Mouse (Mus musculus): ENCODE results near the gene Cyp4f18. TPM values are rescaled to one million over a fixed set of nuclear protein-coding genes. Genes with fewer than 3 reads are reported as not detected.
"Not testable (repeated sequence)": the region's sequence is repeated elsewhere in the genome, so short reads cannot be mapped to it uniquely, and the experiment has no call there.

Cyp4f18 gene
- polyA plus RNA-seq, 2 experiments: 0.65 to 0.88 TPM

GRCm38 (mm10) chr8:72019816-72020215 is 10.4 kb upstream of the Cyp4f18 start:
- Histone ChIP-seq H3K36me3 (ENCODE audit: control insufficient read depth, insufficient read depth, low read length) (no peaks in the 10 kb centered on the region), H3K9me3 (ENCODE audit: control insufficient read depth, low read length) (no peaks in the 10 kb centered on the region), H3K27ac (replicated peaks; ENCODE audit: low read depth, low read length) (no peak overlapping the region), H3K9ac (ENCODE audit: low read depth, low read length, severe bottlenecking) (no peak overlapping the region), H3K4me1 (ENCODE audit: control insufficient read depth, insufficient read depth, low read length) (no peaks in the 10 kb centered on the region), H3K27me3 (ENCODE audit: control insufficient read depth, insufficient read depth, low read length) (no peaks in the 10 kb centered on the region), H3K4me3 (replicated peaks; ENCODE audit: low read length) (no peak overlapping the region), H3K4me2 (replicated peaks; ENCODE audit: low read depth, low read length, severe bottlenecking) (no peak overlapping the region)
- TF ChIP-seq POLR2A (IDR thresholded peaks at IDR 0.05; ENCODE audit: borderline replicate concordance, extremely low read depth, insufficient read depth, insufficient read length): no peak
- DNase-seq (ENCODE audit: low spot score): no peak
- WGBS: 62% methylated on average over 2 of the region's 2 CpGs
- ATAC-seq (ENCODE audit: low FRiP score, low read depth): no peak

- not testable (repeated sequence) for H3K4me2 ChIP-seq (replicated peaks; ENCODE audit: low read depth, low read length, severe bottlenecking); H3K36me3 ChIP-seq (ENCODE audit: control insufficient read depth, insufficient read depth, low read length); ATAC-seq (ENCODE audit: low FRiP score, low read depth); H3K4me1 ChIP-seq (ENCODE audit: control insufficient read depth, insufficient read depth, low read length); H3K27ac ChIP-seq (replicated peaks; ENCODE audit: low read depth, low read length); H3K27me3 ChIP-seq (ENCODE audit: control insufficient read depth, insufficient read depth, low read length); H3K9me3 ChIP-seq (ENCODE audit: control insufficient read depth, low read length); H3K9ac ChIP-seq (ENCODE audit: low read depth, low read length, severe bottlenecking); H3K4me3 ChIP-seq (replicated peaks; ENCODE audit: low read length); DNase-seq (ENCODE audit: low spot score)
- WGBS: 100% methylated on average over 1 of the region's 1 CpGs
Measured at GRCm38 (mm10) chr8:72019022-72019421, 9.6 kb upstream of the Cyp4f18 start.

DNA sequence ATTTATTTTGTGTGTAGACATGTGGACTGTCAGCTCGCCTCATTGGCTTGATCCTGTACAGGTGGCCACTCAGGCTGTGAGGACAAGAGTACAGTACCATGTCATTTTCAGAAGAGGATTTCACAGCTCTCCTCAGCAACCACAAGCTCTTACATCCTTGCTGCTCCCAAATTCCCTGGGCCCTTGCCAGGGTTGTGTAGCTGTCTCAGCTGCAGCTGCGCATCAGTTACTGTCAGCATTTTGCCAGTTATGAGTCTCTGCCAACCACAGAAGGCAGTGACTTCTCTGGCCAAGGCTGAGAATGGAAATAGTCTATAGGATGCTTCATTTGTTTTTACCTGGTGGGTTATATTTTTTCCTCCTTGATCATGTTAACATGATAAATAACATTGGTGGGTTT is 8.7 kb upstream of the Cyp4f18 start:
- Histone ChIP-seq H3K9ac (ENCODE audit: low read depth, low read length, severe bottlenecking) (no peak overlapping the region), H3K4me1 (ENCODE audit: control insufficient read depth, insufficient read depth, low read length) (no peaks in the 10 kb centered on the region), H3K27ac (replicated peaks; ENCODE audit: low read depth, low read length) (no peak overlapping the region), H3K36me3 (ENCODE audit: control insufficient read depth, insufficient read depth, low read length) (no peaks in the 10 kb centered on the region), H3K4me2 (replicated peaks; ENCODE audit: low read depth, low read length, severe bottlenecking) (no peak overlapping the region), H3K27me3 (ENCODE audit: control insufficient read depth, insufficient read depth, low read length) (no peaks in the 10 kb centered on the region), H3K9me3 (ENCODE audit: control insufficient read depth, low read length) (no peaks in the 10 kb centered on the region), H3K4me3 (replicated peaks; ENCODE audit: low read length) (no peak overlapping the region)
- no peak for TF ChIP-seq POLR2A (IDR thresholded peaks at IDR 0.05; ENCODE audit: borderline replicate concordance, extremely low read depth, insufficient read depth, insufficient read length)
- ATAC-seq (ENCODE audit: low FRiP score, low read depth) (no peak), DNase-seq (ENCODE audit: low spot score) (no peak)
- WGBS: 80% methylated on average over 2 of the region's 2 CpGs

DNA sequence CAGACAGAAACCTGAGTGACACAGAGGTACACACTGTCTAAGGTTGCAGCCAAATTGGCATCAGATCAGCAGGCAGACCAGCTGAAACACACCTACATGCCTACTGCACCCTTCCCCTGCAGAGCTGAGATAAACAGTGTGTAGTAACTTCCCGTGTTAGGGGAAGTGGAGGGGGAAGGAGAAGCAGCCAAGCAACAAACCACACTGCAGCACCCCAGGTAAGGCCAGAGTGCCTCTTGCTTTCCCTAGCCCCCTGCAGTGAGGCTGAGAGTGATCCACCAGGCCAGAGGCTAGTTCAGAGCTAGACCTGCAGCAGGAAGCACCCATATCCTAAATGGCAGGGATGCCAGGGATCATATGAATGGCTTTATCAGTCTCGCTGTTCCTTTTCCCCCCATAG is 7.9 kb upstream of the Cyp4f18 start:
- H3K4me3 ChIP-seq (replicated peaks; ENCODE audit: low read length); H3K9ac ChIP-seq (ENCODE audit: low read depth, low read length, severe bottlenecking); H3K36me3 ChIP-seq (ENCODE audit: control insufficient read depth, insufficient read depth, low read length); H3K4me1 ChIP-seq (ENCODE audit: control insufficient read depth, insufficient read depth, low read length); H3K4me2 ChIP-seq (replicated peaks; ENCODE audit: low read depth, low read length, severe bottlenecking); ATAC-seq (ENCODE audit: low FRiP score, low read depth); H3K27me3 ChIP-seq (ENCODE audit: control insufficient read depth, insufficient read depth, low read length); DNase-seq (ENCODE audit: low spot score); H3K9me3 ChIP-seq (ENCODE audit: control insufficient read depth, low read length); H3K27ac ChIP-seq (replicated peaks; ENCODE audit: low read depth, low read length): not testable (repeated sequence)
- 86% methylated on average over 2 of the region's 2 CpGs for WGBS

DNA sequence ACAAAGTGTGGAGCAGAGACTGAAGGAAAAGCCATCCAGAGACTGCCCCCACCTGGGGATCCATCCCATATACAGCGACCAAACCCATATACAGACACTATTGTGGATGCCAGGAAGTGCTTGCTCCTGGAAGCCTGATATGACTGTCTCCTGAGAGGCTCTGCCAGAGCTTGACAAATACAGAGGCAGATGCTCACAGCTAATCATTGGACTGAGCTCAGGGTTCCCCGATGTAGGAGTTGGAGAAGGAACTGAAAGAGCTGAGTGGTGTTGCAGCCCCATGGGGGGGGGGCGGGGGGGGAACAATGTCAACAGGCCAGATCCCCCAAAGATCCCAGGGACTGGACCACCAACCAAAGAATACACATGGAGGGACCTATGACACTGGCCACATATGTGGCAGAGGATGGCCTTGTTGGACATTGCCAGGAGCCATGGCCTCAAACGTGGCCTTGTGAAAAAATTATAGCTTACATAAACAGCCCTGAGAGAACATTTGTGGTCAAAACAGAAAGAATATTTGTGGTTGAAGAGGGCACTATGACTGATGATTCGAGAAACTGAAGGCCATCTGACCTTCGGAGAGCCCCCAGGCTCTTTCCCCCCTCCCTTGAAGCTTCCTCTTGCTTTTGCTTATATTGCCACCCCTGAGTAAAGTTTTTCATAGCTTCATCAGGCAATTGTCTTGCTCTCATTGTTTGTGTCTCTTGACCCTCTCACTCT is 4.2 kb upstream of the Cyp4f18 start:
- H3K4me1 ChIP-seq (ENCODE audit: control insufficient read depth, insufficient read depth, low read length); H3K4me2 ChIP-seq (replicated peaks; ENCODE audit: low read depth, low read length, severe bottlenecking); H3K27me3 ChIP-seq (ENCODE audit: control insufficient read depth, insufficient read depth, low read length); H3K4me3 ChIP-seq (replicated peaks; ENCODE audit: low read length); H3K36me3 ChIP-seq (ENCODE audit: control insufficient read depth, insufficient read depth, low read length); H3K27ac ChIP-seq (replicated peaks; ENCODE audit: low read depth, low read length); H3K9me3 ChIP-seq (ENCODE audit: control insufficient read depth, low read length); ATAC-seq (ENCODE audit: low FRiP score, low read depth); DNase-seq (ENCODE audit: low spot score); H3K9ac ChIP-seq (ENCODE audit: low read depth, low read length, severe bottlenecking): not testable (repeated sequence)
- 70% methylated on average over 5 of the region's 6 CpGs for WGBS

DNA sequence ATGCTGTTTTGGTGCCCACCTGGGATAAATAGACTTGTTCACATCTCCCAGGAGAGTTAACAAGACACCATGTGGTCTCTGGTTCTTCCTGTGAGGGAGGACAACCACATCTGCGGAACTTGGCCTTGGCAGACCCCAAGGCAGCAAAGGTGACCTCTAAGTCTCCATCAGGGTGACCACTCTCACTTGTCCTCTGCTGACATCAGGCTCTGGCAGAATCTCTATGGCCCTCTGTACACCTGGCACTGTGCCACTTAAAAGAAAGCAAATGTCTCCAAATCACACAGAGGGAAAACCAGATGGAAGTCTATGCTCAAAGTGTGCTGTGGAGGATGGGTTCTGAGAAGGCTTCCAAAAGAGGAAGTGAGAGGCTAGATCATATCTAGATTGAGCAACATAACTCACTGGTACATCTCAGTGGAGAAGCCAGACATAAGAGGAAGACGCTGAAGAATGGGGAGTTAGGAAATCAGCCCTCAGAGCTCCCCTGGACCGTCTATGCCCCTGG is 1.2 kb downstream of the Cyp4f18 start:
- Histone ChIP-seq H3K4me1 (ENCODE audit: control insufficient read depth, insufficient read depth, low read length) (no peaks in the 10 kb centered on the region), H3K9me3 (ENCODE audit: control insufficient read depth, low read length) (no peaks in the 10 kb centered on the region), H3K36me3 (ENCODE audit: control insufficient read depth, insufficient read depth, low read length) (no peaks in the 10 kb centered on the region), H3K9ac (ENCODE audit: low read depth, low read length, severe bottlenecking) (no peak overlapping the region), H3K4me3 (replicated peaks; ENCODE audit: low read length) (no peak overlapping the region), H3K27me3 (ENCODE audit: control insufficient read depth, insufficient read depth, low read length) (no peaks in the 10 kb centered on the region), H3K27ac (replicated peaks; ENCODE audit: low read depth, low read length) (no peak overlapping the region), H3K4me2 (replicated peaks; ENCODE audit: low read depth, low read length, severe bottlenecking) (no peak overlapping the region)
- DNase-seq (ENCODE audit: low spot score) (no peak), ATAC-seq (ENCODE audit: low FRiP score, low read depth) (no peak)
- no peak for TF ChIP-seq POLR2A (IDR thresholded peaks at IDR 0.05; ENCODE audit: borderline replicate concordance, extremely low read depth, insufficient read depth, insufficient read length)
- 71% methylated on average over 3 of the region's 3 CpGs for WGBS
